Mouse (Mus musculus) heart, adult 11 months (tissue): ENCODE data around the gene Snrpf.
A peak's percentile ranks its signal among the peaks of the same experiment; 100 is the strongest.

ENCODE experiments used
- DNase-seq: peaks from one replicate; pipeline ENCODE4 v3.0.0; 2022

Gene Snrpf

DNA sequence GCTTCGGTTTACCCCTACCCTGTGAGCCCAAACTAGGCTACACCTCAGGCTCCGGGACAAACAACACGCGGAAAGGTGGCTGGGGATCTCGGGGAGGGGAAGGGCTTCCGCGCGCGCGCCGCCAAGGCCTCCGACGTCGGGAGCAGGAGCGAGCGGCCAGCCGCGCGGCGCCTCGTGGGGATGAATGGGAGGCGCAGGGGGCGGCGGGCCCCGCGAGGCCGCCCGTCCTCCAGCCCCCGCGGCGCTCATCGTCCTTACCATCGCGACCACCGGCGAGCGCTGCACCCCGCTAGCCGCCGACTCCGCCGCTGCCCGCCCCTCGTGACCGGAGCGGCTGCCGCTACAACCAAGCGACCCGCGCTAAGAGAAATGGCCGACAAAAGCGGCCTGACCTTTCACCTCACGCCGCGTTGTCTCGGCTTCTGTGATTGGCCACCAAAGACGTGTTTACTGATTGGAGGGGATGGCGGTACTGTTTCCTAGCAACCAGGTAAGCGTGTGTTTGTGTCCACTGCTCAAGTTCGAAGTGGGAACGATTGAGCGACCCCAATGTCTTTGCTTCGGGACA, at the start of gene Snrpf:
Gene Snrpf, minus strand, starts transcription at position 426 of the 568 bp plus-strand sequence.
- peak; percentile 99 for DNase-seq

DNA sequence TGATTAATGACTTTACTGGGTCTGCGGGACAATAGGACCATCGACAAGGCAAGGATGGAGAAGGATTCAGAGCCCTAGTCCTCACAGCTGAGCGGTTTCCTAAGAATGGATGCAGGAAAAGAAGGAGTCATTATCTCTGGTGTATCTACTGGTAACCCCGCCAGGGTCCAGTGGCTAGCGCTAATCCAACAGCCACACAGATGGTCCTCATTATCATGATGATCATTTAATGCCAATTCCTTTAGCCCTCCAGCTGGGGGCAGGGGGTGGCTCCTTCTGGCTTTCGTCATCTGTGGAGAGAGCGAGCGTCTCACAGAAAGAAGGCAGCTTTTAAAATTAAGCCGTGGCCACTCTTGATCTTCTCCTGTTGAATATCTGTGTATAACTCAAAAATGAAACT, 46.4 kb upstream of the Snrpf start:
- no peak for DNase-seq

- no peak for DNase-seq
These were observed 44.5 kb upstream of the Snrpf start for GRCm38 (mm10) chr10:93633971-93634370.

DNA sequence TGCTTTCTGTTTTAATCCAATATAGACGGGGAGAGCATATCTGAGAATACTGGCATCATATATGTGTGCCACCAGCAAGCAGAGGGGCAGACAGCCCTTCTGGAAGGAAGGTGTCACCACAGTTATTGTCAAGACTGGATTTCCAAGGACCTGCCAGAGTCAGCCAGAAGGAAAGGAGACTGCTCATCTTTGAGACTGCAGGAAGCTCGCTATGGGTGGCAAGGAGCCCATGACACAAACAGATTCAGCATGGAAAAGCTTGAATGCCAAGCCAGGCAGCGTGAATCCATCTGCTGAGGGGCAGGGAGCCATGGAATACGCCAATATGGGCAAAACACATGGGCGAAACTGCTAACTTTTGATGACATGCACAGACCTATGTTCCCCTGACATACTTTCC, 44.1 kb upstream of the Snrpf start:
- no peak for DNase-seq

GRCm38 (mm10) chr10:93632086-93632485, 42.6 kb upstream of the Snrpf start:
- DNase-seq, result no peak

DNA sequence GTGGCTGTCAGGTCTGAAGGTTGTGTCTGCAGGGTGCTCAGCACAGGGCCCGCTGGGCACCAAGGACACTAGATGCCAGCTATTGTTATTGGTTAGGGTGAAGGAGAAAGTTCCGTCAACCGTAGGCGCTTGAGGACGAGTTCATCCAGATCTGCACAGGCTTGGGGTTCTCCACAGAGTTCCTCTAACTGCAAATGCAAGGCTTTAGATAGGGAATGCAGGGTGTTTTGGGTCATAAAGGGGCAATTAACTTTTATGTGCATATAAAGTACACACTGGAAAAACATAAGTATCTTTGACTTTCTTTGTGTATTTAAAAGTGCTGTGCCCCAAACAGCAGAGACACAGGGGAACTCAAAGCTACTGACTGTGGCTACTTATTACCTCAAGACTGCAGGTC, 40.8 kb upstream of the Snrpf start:
- no peak for DNase-seq

GRCm38 (mm10) chr10:93624151-93624550, 34.6 kb upstream of the Snrpf start:
- peak; percentile 22 for DNase-seq

DNA sequence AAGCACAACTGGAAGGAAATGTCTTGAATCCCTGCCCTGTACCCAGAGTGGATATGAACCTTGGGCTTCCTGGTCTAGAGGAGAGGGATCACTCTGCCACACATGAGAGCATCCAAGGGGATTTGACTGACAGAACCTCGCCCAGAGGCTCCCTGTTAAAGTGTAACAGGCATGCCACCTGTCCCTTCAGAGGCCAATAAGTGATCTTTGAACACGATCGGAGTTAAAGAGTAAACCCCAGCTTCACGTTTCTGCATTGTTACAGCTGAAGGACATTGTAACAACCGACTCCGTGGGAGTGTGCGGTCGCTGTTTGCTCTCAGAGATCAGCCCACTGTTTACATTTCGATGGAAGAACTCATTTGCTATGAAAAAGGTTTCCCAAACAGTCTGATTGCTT, 34.2 kb upstream of the Snrpf start:
- peak; percentile 70 for DNase-seq

DNA sequence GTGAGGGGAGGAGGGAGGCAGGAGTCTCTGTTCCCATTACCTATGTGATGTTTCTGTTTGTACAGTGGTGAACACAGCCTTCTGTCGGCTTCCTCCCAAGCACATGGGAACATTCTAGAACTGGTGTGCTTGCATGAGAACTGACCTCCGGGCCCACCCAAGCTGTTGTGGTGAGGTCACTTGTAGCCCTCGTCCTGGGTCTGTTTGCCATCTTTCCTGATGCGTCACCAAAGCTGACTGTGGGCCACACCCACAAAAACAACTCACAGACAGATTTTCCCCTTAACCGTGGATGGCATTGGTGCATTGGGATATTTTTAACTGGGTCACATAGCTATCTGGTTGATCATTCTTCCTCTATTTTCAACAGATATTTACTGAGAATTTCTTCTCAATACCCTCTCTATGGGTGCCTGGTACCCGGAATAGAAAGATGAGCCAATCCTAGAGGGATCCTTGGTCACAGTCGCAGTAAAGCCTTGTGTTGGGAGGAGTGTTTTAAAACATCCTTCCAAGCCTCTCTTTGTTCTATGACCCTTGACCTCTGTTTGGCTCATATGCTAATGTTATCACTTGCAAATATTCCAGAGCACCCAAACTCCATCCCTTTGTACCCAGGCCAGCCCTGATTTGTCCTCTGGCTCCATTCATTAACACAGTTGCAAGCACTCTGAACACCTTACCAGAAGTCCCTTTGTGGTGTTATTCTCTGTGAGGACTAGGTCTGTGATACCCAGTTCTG, 31.1 kb upstream of the Snrpf start:
- peak; percentile 95 for DNase-seq

DNA sequence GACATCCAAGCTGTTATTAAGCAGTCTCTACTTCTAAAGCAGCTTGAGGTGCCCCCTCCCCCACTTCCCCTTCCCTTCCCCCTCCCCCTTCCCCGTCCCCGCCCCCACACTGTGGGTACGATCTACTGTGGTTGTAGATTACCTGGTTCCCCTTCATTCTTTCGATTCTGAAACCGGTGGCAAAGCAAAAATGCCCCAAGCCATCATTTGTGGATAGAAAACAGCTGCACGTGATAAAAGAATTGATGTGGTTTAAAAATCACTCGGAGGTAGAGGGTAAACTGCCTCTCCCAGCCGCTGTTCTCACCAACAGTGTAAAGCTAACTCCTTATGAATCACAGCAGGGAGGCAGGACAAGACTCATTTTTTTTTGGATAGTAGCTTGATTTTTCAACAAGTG, 25.3 kb upstream of the Snrpf start:
- DNase-seq, result peak; percentile 9

- peak; percentile 81 for DNase-seq
These were observed 22.0 kb upstream of the Snrpf start for GRCm38 (mm10) chr10:93611419-93612007.

DNA sequence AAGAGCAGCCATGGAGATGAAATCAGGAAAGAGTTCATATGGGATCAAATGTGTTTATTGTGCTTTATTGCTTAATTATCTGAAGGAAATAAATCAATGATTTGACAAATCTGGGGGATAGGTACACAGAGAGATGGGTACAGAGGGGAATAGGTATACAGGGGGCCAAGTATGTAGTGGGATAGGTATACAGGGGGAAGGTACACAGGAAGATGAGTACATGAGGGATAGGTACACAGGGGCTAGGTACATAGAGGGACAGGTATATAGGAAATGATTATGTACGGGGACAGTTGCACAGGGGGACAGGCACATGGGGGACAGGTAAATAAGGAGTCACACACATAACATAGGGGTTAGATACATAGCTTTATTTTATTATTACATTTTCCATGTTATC, 21.4 kb upstream of the Snrpf start:
- DNase-seq, result peak; percentile 2

GRCm38 (mm10) chr10:93609236-93609635, 19.7 kb upstream of the Snrpf start:
- DNase-seq, result peak; percentile 66

DNA sequence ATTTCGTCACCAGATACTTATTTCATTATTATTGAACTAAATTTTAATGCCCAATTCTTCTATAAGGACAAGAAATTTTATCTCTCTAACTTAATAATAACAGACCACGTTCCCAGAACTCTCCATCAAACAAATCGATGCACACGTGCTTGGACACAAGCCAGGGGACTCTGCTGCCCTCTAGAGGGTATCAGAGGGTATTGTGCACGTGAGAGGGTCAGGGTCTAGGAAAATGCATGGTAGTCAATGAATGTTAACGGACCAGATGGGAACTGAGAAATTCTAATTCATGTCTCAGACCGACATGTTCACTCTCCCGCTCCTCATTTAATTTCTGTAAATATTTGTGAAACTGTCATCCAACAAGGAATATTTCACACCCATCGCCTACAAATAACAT, 18.5 kb upstream of the Snrpf start:
- DNase-seq, result no peak

DNA sequence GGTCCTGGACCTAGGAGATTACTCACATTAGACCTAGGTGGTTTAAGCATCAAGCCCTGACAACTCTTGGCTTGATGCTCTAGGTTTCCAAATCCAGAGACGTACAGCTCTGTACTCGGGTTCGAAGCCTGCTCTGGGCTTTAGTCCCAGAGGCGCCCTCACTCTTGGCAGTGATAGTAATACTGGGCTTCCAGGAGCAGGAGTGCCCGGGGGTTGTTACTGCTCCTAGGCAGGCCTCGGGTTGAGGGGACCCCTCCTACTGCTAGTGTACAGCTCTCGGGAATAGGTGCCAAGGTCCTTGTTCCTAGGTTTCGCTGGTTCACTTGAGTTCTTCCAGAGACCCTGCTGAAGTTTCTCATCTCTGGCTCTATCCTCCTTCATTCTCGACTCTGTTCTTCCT, 16.8 kb upstream of the Snrpf start:
- peak; percentile 68 for DNase-seq

- DNase-seq, result no peak
These were observed 13.8 kb upstream of the Snrpf start for GRCm38 (mm10) chr10:93603256-93603655.

GRCm38 (mm10) chr10:93602309-93602708, 12.8 kb upstream of the Snrpf start:
- DNase-seq, result peak; percentile 69

GRCm38 (mm10) chr10:93596641-93597040, 7.1 kb upstream of the Snrpf start:
- peak; percentile 61 for DNase-seq

DNA sequence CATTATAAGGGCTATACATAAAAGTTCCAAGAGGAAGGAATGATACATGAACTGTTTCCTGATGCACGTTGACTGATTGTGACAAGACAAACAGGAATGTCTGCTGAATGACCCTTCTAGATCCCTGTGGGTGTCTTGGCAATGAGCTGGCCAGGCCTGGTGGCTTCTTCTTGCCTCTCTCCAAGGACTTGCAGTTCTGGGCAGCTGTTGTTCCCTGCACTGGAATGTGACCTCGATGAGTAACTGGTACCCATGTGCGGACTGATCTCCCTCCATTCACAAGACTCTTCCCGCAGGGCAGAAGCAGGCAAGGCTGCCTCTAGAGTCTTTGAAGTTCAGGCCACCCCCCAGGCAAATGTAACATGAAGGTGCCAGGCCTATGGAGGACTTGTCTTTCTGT, 6.3 kb upstream of the Snrpf start:
- DNase-seq, result peak; percentile 85

GRCm38 (mm10) chr10:93594022-93594482, 4.5 kb upstream of the Snrpf start:
- peak; percentile 97 for DNase-seq

DNA sequence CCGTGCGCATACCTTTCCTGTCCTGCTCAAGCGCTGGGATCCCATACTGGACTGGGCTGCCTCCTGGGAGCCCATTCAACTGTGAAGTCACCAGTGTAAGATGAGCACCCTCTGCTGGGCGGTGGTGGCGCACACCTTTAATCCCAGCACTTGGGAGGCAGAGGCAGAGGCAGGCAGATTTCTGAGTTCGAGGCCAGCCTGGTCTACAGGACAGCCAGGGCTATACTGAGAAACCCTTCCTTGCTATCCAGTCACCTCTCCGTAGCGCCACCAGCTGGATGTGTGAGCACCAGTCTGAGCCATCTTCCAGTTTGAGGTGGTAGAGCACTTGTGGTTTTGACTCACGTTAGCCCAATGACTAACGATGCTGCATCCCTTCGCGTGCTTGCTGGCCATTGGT, 3.0 kb upstream of the Snrpf start:
- peak; percentile 88 for DNase-seq

DNA sequence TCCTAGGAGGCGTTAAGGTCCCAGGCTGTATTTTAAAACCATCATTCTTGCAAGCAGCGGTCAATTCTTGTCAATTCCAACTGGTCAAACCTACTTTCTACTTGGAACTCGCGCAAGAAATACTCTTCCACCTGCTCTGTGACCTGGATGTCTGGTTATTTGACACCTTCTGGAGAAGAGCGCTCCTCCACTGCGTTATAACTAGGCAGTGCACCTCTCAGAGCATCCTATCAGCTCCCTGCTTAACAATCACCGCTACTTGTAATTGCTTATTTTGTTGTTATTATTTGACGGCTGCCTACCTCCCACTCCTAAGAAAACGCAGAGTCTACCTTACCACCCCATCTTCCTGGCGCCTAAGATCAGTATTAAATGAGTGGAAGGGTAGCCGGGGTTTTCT, 710 bp downstream of the Snrpf start:
- peak; percentile 83 for DNase-seq

GRCm38 (mm10) chr10:93577271-93577886, 12.1 kb downstream of the Snrpf start:
- peak; percentile 94 for DNase-seq

GRCm38 (mm10) chr10:93575960-93576359, 13.5 kb downstream of the Snrpf start:
- DNase-seq, result peak; percentile 70
